Mouse (Mus musculus): ENCODE results near the gene Oxgr1.

DNA sequence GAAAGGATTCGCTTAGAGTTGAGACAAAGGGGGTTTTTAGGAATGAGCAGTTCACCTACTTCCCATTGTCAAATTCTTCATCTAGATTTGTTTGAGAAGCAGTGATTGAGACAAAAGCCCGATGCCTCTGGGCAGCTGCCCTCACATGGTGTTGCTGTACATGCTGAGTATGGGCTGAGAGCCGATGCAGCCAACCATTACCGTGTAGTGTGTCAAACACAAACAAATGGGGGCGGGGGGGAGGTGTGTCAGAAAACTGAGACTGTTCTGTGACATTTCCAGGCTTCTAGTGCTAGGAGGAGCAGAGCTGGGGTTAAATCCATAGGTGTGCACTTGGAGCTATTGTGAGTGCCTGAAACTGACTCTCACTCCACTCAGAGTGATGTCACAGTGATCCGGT lies 55.5 kb downstream of the Oxgr1 start:
- TF ChIP-seq POLR2A (IDR thresholded peaks at IDR 0.05; ENCODE audit: borderline replicate concordance, extremely low read depth, low read depth, low read length) (no peak), CTCF (IDR thresholded peaks at IDR 0.05; ENCODE audit: insufficient read depth, low read length) (no peak)

Measured in lung, adult 2 months (tissue).